Mouse (Mus musculus): ENCODE results near the gene Znrd1. TPM values are rescaled to one million over a fixed set of nuclear protein-coding genes. Genes with fewer than 3 reads are reported as not detected.
A peak's percentile ranks its signal among the peaks of the same experiment; 100 is the strongest.

The Znrd1 gene
- polyA plus RNA-seq, 1 experiment from 2014 or later = 89.0 TPM

GRCm38 (mm10) chr17:36931130-36931529, 27.2 kb downstream of the Znrd1 start:
- Histone ChIP-seq H3K9me3 (no peaks in the 10 kb centered on the region), H3K27me3 (ENCODE audit: poor library complexity, severe bottlenecking) (no peaks in the 10 kb centered on the region), H3K4me1 (no peaks in the 10 kb centered on the region), H3K4me3 (no peak overlapping the region), H3K36me3 (replicated peaks) (no peaks in the 10 kb centered on the region), H3K27ac (no peak overlapping the region)
- DNase-seq (ENCODE audit: extremely low spot score, low spot score) = no peak
- WGBS = 81% methylated on average over 4 of the region's 4 CpGs

GRCm38 (mm10) chr17:36930233-36930632, 28.1 kb downstream of the Znrd1 start:
- 87% methylated on average over 6 of the region's 6 CpGs for WGBS
- Histone ChIP-seq H3K36me3 (replicated peaks) (no peaks in the 10 kb centered on the region), H3K9me3 (no peaks in the 10 kb centered on the region), H3K4me1 (no peaks in the 10 kb centered on the region), H3K4me3 (no peak overlapping the region), H3K27ac (no peak overlapping the region), H3K27me3 (ENCODE audit: poor library complexity, severe bottlenecking) (no peaks in the 10 kb centered on the region)
- DNase-seq (ENCODE audit: extremely low spot score, low spot score) = no peak

- Histone ChIP-seq H3K27me3 (ENCODE audit: poor library complexity, severe bottlenecking) (no peaks in the 10 kb centered on the region), H3K36me3 (replicated peaks) (no peaks in the 10 kb centered on the region), H3K4me3 (no peak overlapping the region), H3K4me1 (no peaks in the 10 kb centered on the region), H3K9me3 (no peaks in the 10 kb centered on the region), H3K27ac (no peak overlapping the region)
- WGBS = 84% methylated on average over 12 of the region's 12 CpGs
- no peak for DNase-seq (ENCODE audit: extremely low spot score, low spot score)
Measured at GRCm38 (mm10) chr17:36929236-36929932, 29.0 kb downstream of the Znrd1 start.

- Histone ChIP-seq H3K27me3 (ENCODE audit: poor library complexity, severe bottlenecking) (no peaks in the 10 kb centered on the region), H3K4me3 (no peak overlapping the region), H3K9me3 (no peaks in the 10 kb centered on the region), H3K36me3 (replicated peaks) (no peaks in the 10 kb centered on the region), H3K27ac (no peak overlapping the region), H3K4me1 (no peaks in the 10 kb centered on the region)
- WGBS = 67% methylated on average over 10 of the region's 10 CpGs
- no peak for DNase-seq (ENCODE audit: extremely low spot score, low spot score)
Measured at GRCm38 (mm10) chr17:36927496-36928120, 30.8 kb downstream of the Znrd1 start.

GRCm38 (mm10) chr17:36923491-36923890, 34.9 kb downstream of the Znrd1 start:
- H3K4me3 ChIP-seq = no peak overlapping the region
- no peak overlapping the region for H3K27ac ChIP-seq
- DNase-seq (ENCODE audit: extremely low spot score, low spot score) = no peak
- WGBS = 73% methylated on average over 4 of the region's 4 CpGs
- H3K27me3 ChIP-seq (ENCODE audit: poor library complexity, severe bottlenecking) = peaks cover 3% of the 10 kb centered on the region; the same call in 1 of the 2 replicates
- H3K9me3 ChIP-seq = no peaks in the 10 kb centered on the region
- no peaks in the 10 kb centered on the region for H3K4me1 ChIP-seq
- H3K36me3 ChIP-seq (replicated peaks) = no peaks in the 10 kb centered on the region

- WGBS = 84% methylated on average over 4 of the region's 4 CpGs
- DNase-seq (ENCODE audit: extremely low spot score, low spot score) = no peak
- Histone ChIP-seq H3K27me3 (ENCODE audit: poor library complexity, severe bottlenecking) (peaks cover 3% of the 10 kb centered on the region; the same call in 1 of the 2 replicates), H3K27ac (no peak overlapping the region), H3K4me1 (no peaks in the 10 kb centered on the region), H3K36me3 (replicated peaks) (no peaks in the 10 kb centered on the region), H3K4me3 (no peak overlapping the region), H3K9me3 (no peaks in the 10 kb centered on the region)
Measured at GRCm38 (mm10) chr17:36922715-36923114, 35.6 kb downstream of the Znrd1 start.

- H3K27ac ChIP-seq = no peak overlapping the region
- 58% methylated on average over 15 of the region's 15 CpGs for WGBS
- H3K36me3 ChIP-seq (replicated peaks) = no peaks in the 10 kb centered on the region
- no peak for DNase-seq (ENCODE audit: extremely low spot score, low spot score)
- H3K27me3 ChIP-seq (ENCODE audit: poor library complexity, severe bottlenecking) = peaks cover 3% of the 10 kb centered on the region; the same call in 1 of the 2 replicates
- H3K9me3 ChIP-seq = no peaks in the 10 kb centered on the region
- H3K4me3 ChIP-seq = no peak overlapping the region
- no peaks in the 10 kb centered on the region for H3K4me1 ChIP-seq
Measured at GRCm38 (mm10) chr17:36920239-36920638, 38.1 kb downstream of the Znrd1 start.

GRCm38 (mm10) chr17:36915076-36915475, 43.3 kb downstream of the Znrd1 start:
- DNase-seq (ENCODE audit: extremely low spot score, low spot score) = peak; percentile 52
- H3K4me3 ChIP-seq = no peak overlapping the region
- no peaks in the 10 kb centered on the region for H3K36me3 ChIP-seq (replicated peaks)
- H3K27ac ChIP-seq = no peak overlapping the region
- WGBS = 17% methylated on average over 9 of the region's 9 CpGs
- H3K27me3 ChIP-seq (ENCODE audit: poor library complexity, severe bottlenecking) = peaks cover under 1% of the 10 kb centered on the region; the same call in 1 of the 2 replicates
- H3K4me1 ChIP-seq = no peaks in the 10 kb centered on the region
- no peaks in the 10 kb centered on the region for H3K9me3 ChIP-seq

GRCm38 (mm10) chr17:36914108-36914507, 44.3 kb downstream of the Znrd1 start:
- Histone ChIP-seq H3K27me3 (ENCODE audit: poor library complexity, severe bottlenecking) (no peaks in the 10 kb centered on the region), H3K4me3 (no peak overlapping the region), H3K4me1 (no peaks in the 10 kb centered on the region), H3K36me3 (replicated peaks) (no peaks in the 10 kb centered on the region), H3K9me3 (no peaks in the 10 kb centered on the region), H3K27ac (no peak overlapping the region)
- peak; percentile 69 for DNase-seq (ENCODE audit: extremely low spot score, low spot score)
- WGBS = 18% methylated on average over 2 of the region's 2 CpGs

- no peak overlapping the region for H3K27ac ChIP-seq
- H3K4me1 ChIP-seq = peaks cover 4% of the 10 kb centered on the region; the same call in 1 of the 2 replicates
- no peaks in the 10 kb centered on the region for H3K36me3 ChIP-seq (replicated peaks)
- no peaks in the 10 kb centered on the region for H3K27me3 ChIP-seq (ENCODE audit: poor library complexity, severe bottlenecking)
- no peak overlapping the region for H3K4me3 ChIP-seq
- WGBS = 67% methylated on average over 2 of the region's 2 CpGs
- no peaks in the 10 kb centered on the region for H3K9me3 ChIP-seq
- no peak for DNase-seq (ENCODE audit: extremely low spot score, low spot score)
Measured at GRCm38 (mm10) chr17:36912031-36912430, 46.3 kb downstream of the Znrd1 start.

GRCm38 (mm10) chr17:36909802-36910201, 48.6 kb downstream of the Znrd1 start:
- no peaks in the 10 kb centered on the region for H3K27me3 ChIP-seq (ENCODE audit: poor library complexity, severe bottlenecking)
- no peak overlapping the region for H3K27ac ChIP-seq
- no peak overlapping the region for H3K4me3 ChIP-seq
- peaks cover 4% of the 10 kb centered on the region; the same call in 1 of the 2 replicates for H3K4me1 ChIP-seq
- DNase-seq (ENCODE audit: extremely low spot score, low spot score) = no peak
- H3K9me3 ChIP-seq = no peaks in the 10 kb centered on the region
- H3K36me3 ChIP-seq (replicated peaks) = no peaks in the 10 kb centered on the region
- 59% methylated on average over 4 of the region's 4 CpGs for WGBS

GRCm38 (mm10) chr17:36908235-36908634, 50.1 kb downstream of the Znrd1 start:
- H3K4me3 ChIP-seq = no peak overlapping the region
- no peaks in the 10 kb centered on the region for H3K9me3 ChIP-seq
- DNase-seq (ENCODE audit: extremely low spot score, low spot score) = no peak
- peaks cover 4% of the 10 kb centered on the region; the same call in 1 of the 2 replicates for H3K4me1 ChIP-seq
- H3K27ac ChIP-seq = no peak overlapping the region
- WGBS = 65% methylated on average over 1 of the region's 1 CpGs
- H3K36me3 ChIP-seq (replicated peaks) = no peaks in the 10 kb centered on the region
- no peaks in the 10 kb centered on the region for H3K27me3 ChIP-seq (ENCODE audit: poor library complexity, severe bottlenecking)
